Mouse (Mus musculus): ENCODE results near the gene Rbm33.

Rbm33 gene

DNA sequence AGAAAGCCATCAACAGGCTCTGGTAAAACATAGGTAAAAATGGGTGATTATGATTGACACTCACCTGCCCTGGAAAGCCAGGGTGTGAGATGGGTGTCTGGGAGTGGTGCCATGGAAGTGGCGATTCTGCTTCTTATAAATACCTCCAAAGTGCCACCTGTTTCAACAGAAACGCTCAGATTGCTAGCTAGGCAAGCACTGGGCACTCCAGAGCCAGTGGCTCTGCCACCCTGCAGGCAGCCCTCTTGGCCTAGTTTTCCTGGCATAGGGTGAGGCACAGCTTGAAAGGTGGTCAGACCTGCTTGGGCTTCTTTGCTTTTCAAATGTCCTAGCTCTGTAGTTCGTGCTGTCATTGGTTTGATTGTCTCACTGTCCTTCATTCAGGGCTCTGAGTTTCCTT is 97.2 kb downstream of the Rbm33 start:
- no peak for DNase-seq

DNA sequence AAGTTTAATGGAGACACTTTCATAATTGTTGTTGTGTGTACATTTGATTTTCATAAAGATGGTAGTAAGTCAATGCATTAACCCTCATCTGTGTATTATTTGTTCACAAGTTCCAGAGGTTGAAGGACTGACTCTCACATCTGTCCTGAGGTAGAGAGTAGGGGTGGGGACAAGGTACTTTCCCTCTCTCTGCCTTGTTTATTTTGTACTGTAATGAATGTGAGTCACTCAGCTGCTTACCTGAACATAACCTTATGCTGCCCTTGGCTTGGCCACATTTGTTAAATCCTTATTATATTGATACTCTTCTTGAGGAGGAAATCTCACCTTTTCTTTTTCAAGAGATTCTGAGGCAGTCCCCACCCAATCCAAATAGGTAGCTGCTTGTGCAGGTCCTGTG is 99.1 kb downstream of the Rbm33 start:
- DNase-seq: no peak

DNA sequence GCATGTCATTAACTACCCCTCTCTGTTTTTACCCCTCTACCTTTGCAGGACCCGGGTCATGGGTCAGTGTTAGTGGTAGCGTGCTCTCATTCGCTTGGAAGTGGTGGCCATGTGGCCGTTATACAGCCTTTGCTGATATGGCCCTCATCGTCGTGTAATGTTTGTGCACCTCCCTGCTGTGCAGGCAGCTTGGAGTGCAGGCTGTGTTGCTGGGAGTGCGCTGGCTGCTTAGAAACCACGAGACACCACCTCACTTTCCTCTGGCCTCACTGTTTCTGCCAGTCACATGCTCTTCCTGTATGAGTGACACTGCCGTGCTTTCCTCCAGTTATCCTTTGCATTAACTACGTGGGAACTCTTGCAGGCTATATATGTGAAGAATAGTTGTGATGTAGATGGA is 101.8 kb downstream of the Rbm33 start:
- no peak for DNase-seq

- DNase-seq: no peak
Measured at GRCm38 (mm10) chr5:28419640-28420265, 102.8 kb downstream of the Rbm33 start.

GRCm38 (mm10) chr5:28423781-28424180 is 106.9 kb downstream of the Rbm33 start:
- no peak for DNase-seq

- no peak for DNase-seq
Measured at GRCm38 (mm10) chr5:28425926-28426325, 109.0 kb downstream of the Rbm33 start.

- no peak for DNase-seq
Measured at GRCm38 (mm10) chr5:28450126-28450890, 133.4 kb downstream of the Rbm33 start.

DNA sequence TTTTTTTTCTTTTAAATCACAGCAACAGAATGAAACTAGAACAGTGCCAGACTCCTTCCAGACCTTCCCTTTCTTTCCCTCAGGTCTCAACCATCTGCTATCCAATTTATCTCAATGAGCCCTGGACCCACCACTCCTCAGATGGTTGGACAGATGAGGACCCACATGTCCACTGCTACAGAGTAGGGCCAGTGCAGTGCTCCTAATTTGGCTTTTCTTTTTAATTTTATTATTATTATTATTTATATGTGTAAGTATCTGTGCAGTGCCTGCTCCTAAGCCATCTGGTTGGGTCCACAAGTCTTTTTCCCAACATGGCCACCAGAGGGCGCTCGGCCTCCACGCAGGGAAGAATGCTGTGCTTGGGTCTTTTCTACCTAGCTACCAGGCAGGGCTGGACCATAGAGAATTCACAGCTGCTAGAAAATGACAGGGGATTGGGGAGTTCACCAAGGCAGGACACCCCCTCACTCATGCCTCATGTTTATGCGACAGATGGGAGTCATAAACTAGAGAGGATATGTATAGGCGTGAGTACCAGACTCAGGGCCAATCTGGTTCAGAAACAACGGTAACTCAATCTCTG is 134.2 kb downstream of the Rbm33 start:
- DNase-seq: peak; percentile 80

DNA sequence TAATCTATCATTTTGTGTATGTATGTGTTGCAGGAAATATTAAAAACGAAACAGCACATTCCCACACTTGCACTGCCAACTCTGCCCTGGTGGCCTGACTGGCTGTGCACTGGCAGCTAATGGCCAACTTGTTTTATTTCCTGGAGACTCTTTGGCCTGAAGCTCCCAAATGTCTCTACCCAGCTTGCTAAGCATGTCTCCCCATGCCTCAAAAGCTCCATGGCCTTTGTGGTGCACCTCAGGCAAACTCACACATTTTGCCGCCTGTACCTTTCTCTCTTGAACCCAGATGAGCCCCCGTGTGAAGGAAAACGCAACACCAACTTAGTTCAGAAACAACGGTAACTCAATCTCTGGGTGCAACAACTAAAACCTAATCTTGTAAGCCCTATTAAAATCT is 136.2 kb downstream of the Rbm33 start:
- no peak for DNase-seq

- no peak for DNase-seq
Measured at GRCm38 (mm10) chr5:28453523-28453922, 136.6 kb downstream of the Rbm33 start.

GRCm38 (mm10) chr5:28454546-28454945 is 137.6 kb downstream of the Rbm33 start:
- no peak for DNase-seq

DNA sequence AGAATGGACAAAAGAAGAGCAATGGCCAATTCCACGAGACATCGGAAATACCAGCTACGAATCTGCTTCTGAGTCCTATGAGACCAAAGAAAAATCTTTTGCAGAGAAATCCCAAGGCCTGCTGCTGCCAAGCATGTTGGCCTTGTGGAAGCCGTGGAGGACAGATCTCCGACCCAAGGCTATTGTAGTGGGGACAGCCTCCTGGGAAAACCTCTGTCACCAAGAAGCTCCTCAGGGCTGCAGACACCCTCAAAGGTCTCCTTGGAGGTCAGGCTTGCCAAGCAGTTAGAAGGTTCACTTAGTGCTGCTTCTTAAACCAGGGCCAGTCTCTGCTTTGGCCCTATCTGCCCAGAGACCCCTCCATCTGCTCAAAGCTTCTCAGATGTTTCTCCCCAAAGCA is 138.8 kb downstream of the Rbm33 start:
- no peak for DNase-seq

DNA sequence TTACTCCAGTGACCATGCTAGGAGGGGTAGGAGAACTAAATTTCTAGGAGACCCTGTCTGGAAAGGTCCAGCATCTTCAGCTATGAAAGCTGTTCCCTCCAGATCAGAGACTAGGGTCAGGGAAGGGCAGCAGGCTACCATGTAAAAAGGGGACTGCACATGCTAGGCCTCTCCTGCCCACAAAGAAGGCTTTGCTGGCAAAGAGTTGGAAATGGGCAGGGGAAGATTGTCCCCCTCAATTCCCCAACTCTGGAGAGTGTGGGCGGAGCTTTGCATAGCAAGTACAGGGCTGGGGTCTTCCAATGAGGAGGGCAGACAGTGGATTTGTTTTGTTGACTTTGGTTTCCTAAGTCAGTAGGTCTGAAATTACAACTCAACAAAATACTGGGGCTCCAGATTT is 139.4 kb downstream of the Rbm33 start:
- DNase-seq: no peak

DNA sequence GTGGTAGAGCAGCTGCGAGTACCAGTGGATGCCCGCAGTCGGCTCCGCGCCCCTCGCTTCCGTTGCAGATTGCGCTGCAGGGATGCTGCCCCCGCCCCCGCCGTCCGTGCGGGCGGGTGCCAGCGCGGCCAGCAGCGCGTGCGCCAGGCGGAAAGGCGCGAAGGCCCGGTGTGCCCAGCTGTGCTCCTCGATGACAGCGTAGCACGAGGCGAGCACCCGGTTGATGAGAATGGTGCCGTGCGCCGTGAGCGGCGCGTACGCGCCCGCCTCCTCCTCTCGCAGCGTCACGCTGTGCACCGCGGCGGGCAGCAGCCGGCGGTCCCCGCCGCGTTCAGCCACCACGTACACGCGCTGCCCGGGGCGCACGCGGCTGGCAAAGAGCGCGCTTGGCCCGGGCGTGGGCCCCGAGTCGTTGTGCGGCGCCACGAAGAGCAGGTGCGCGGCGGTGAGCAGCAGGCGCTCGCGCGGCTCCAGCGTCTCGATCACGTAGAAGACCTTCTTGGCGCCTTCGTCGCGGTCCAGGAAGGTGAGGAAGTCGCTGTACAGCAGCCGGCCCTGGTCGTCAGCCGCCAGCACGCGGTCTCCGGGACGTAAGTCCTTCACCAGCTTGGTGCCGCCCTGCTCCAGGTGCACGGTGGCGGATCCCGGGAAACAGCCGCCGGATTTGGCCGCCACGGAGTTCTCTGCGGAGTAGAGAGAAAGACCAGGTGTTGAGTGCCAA is 141.2 kb downstream of the Rbm33 start:
- DNase-seq: peak; percentile 51

- DNase-seq: no peak
Measured at GRCm38 (mm10) chr5:28458821-28459240, 141.9 kb downstream of the Rbm33 start.

DNA sequence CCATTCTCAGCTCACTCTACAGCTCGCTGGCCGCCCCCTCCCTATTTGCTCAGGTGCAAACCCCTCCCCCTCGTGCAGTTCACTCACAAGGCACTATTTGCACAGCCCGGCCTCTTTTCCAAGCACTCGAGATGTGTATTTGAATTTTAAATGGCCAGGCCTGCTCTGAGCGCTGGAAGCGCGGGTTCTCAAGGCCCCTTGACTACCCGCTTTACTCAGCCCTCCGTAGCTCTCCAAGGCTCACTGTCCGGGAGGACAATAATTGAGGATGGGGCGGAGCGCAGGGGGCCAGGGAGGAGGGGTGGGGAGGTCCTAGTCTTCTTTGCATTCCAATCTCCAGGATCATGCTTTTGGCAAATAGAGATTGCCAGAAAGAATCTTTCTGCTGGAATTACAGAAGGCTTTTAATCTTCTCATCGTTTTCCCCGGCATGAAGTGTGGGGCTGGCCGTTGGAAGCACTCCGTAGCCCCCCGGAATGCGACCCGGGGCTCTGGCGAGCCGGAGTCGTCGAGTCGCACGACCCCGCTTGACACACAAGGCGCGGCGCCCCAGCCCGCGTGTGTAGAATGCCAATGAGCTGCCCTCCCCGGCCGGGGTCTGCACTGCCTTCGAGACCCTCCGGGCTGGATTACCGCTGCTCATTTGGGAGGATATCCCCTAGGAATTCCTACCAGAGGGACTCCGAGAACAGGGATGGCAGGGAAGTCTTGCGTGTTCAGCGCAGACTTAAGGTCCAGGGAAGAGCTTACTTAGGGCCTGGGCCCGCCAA is 142.7 kb downstream of the Rbm33 start:
- no peak for DNase-seq

DNA sequence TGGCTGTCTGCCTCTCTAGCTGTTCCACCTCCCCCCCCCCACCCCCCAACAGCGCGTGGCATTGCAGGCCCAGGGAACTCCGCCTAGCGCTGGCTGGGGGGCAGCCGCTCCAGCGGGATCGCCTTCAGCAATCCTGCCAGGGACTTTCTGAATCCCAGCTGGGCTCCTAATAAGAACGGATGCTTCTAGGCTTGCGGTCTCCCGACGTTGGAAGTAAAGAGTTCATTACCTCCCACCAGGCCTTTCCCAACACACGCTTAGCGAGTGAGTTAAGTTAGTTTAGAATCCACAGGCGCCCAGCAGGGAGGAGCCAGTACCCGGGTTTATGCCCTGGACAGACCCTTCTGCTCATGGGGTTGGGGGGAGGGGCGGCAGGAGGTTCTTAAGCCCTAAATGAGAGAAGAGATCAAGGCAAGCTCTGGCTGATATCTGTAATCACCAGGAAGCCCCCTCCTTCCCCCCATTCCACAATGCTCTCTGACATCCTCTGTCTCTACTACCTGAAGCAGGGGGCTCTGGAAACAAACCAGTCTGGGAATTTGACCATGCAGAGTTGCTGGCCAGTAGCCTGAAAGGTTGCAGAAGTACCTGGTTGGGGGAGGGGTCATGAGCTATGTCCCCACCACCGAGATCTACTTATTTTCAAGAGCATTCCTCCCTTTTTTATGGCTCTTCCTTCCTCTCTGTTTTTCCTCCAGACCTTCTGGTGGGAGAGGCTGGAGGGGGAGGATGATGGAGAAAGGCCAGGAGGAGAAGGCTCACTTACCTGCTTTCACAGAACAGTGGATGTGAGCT is 143.8 kb downstream of the Rbm33 start:
- DNase-seq: peak; percentile 29

GRCm38 (mm10) chr5:28461376-28461775 is 144.5 kb downstream of the Rbm33 start:
- DNase-seq: no peak

- peak; percentile 24 for DNase-seq
Measured at GRCm38 (mm10) chr5:28462741-28463590, 146.0 kb downstream of the Rbm33 start.

DNA sequence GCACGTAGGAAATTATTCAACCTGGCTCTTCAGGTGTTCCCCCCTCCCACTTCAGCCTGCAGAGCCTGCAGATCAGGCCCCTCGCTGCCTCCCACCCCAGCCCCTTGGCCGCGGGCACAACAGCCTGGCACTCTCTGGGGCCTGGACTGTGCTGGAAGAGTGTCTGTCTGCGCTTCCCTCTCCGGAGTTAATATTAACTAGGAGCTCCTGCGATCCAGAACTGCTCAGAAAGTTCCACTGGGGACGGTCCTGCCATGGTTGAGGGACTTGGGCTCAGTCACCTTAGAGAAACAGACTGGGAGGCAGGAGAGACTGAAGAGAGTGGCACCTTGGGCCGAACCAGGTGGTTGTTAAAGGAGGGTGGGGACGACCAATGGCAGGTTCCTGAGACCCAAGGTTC is 146.7 kb downstream of the Rbm33 start:
- DNase-seq: no peak
